Mouse (Mus musculus) hindbrain, embryonic 12.5 days (tissue): ENCODE data around the gene Hist3h2a. TPM values are rescaled to one million over a fixed set of nuclear protein-coding genes. Genes with fewer than 3 reads are reported as not detected.

ENCODE experiments used
- ATAC-seq: fragments of 200-750 bp; cut with Nextera tagmentation; 2 replicates; pipeline ENCODE4 v1.8.0; 2017; ENCODE audit warnings: moderate TSS enrichment; ENCODE audit not compliant: low FRiP score
- H3K27ac ChIP-seq: fragments of 300-500 bp; sonication (generic); 2 replicates; pipeline ENCODE4 v1.5.1; 2016; ENCODE audit warnings: mild to moderate bottlenecking
- H3K27me3 ChIP-seq: fragments of 300-500 bp; sonication (generic); 2 replicates; pipeline ENCODE4 v1.6.1; 2016; ENCODE audit warnings: mild to moderate bottlenecking
- H3K36me3 ChIP-seq: fragments of 300-500 bp; sonication (generic); 2 replicates; pipeline ENCODE4 v1.6.1; 2016; ENCODE audit warnings: mild to moderate bottlenecking
- H3K4me1 ChIP-seq: fragments of 300-500 bp; sonication (generic); 2 replicates; pipeline ENCODE4 v1.6.1; 2016
- H3K4me2 ChIP-seq: fragments of 300-500 bp; sonication (generic); replicated peaks from 2 replicates; pipeline ENCODE4 v1.6.1; 2016; ENCODE audit warnings: mild to moderate bottlenecking
- H3K4me3 ChIP-seq: fragments of 300-500 bp; sonication (generic); 2 replicates; pipeline ENCODE4 v1.5.1; 2016; ENCODE audit warnings: mild to moderate bottlenecking
- H3K9ac ChIP-seq: fragments of 300-500 bp; sonication (generic); 2 replicates; pipeline ENCODE4 v1.6.1; 2016; ENCODE audit warnings: mild to moderate bottlenecking, moderate library complexity
- H3K9me3 ChIP-seq: fragments of 300-500 bp; sonication (generic); replicated peaks from 2 replicates; pipeline ENCODE4 v1.6.1; 2016; ENCODE audit warnings: mild to moderate bottlenecking
- WGBS: fragments of 180-500 bp; shearing (Covaris S2); methylation state at CpG from one replicate; pipeline ENCODE4 v1.1.7; 2016; 5-methylcytosine and 5-hydroxymethylcytosine counted together
- polyA plus RNA-seq: library from polyadenylated mRNA; unstranded; fragments of >200 nt; fragmentation: Nextera tagmentation; extraction: Ambion mirVana; gene quantifications from 2 replicates; pipeline ENCODE4 v1.2.1, GENCODE M21; 2016

The Hist3h2a gene
- polyA plus RNA-seq, result 90.1 and 95.9 TPM in 2 replicates

DNA sequence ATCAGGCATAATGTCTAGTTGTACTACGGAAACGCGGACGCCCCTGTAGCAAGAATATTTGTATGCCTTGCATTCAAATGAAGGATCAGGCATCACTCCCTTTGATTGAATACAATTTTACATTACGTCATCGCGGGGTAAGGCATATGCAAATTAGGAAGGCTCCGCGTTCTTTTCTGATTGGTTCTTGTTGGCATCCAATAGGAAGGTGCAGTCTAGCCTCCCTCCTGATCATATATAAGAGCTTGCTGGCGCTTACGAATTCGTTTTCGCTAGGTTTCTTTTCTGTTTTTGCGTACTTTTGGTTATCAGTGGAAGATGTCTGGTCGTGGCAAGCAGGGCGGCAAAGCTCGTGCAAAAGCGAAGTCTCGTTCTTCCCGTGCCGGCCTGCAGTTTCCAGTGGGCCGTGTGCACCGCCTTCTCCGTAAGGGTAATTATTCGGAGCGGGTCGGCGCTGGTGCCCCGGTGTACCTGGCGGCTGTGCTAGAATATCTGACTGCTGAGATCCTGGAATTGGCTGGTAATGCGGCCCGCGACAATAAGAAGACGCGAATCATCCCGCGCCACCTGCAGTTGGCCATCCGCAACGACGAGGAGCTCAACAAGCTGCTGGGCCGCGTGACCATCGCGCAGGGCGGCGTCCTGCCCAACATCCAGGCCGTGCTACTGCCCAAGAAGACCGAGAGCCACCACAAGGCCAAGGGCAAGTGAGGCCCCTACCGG lies at the start of gene Hist3h2a, which contains the start of gene Trim17:
TSS of gene Hist3h2a (plus strand) at position 266 of the 723 bp plus-strand sequence.
TSS of gene Trim17 (plus strand) at position 266 of the 723 bp plus-strand sequence.
- Histone ChIP-seq H3K36me3 (0 out of 2 replicates have a peak, but pooled peaks cover 4% of the 10 kb centered on the region), H3K9ac (peak within 1 kb of the TSS; percentile 91), H3K4me3 (peak within 1 kb of the TSS; percentile 87), H3K27me3 (no peaks in the 10 kb centered on the region), H3K9me3 (no peaks in the 10 kb centered on the region), H3K4me2 (peak within 1 kb of the TSS; percentile 95), H3K27ac (peak within 1 kb of the TSS; percentile 99), H3K4me1 (peaks cover 54% of the 10 kb centered on the region)
- under 1% methylated on average over 49 of the region's 49 CpGs for WGBS
- ATAC-seq, result peak; percentile 90

DNA sequence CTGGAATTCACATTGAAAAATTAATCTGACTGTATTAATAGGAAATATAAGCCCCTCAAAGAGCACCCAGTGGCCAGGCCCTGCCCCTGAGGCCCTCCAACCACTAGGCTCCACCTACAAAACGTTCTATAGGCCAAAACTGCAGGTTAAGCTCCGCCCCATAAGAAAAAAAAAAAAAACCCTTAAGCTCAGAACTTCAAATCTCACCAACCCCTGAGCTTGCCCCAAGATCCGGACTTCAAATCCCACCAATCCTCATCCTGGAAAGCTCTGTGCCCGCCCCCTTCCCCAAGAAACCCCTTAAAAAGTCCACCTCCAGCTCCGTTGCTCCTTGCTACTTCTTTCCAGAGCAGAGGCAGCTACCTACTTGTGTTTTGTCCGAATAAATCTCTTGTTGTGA lies 49.6 kb upstream of the Hist3h2a start:
- H3K4me3 ChIP-seq, result no peak overlapping the region
- no peaks in the 10 kb centered on the region for H3K9me3 ChIP-seq
- H3K27ac ChIP-seq, result no peak overlapping the region
- 33% methylated on average over 6 of the region's 6 CpGs for WGBS
- peaks cover 16% of the 10 kb centered on the region for H3K36me3 ChIP-seq
- no peaks in the 10 kb centered on the region for H3K27me3 ChIP-seq
- no peak overlapping the region for H3K9ac ChIP-seq
- no peak for ATAC-seq
- H3K4me2 ChIP-seq, result no peak overlapping the region
- peaks cover 8% of the 10 kb centered on the region for H3K4me1 ChIP-seq

- 100% methylated on average over 1 of the region's 1 CpGs for WGBS
- no peak overlapping the region for H3K4me3 ChIP-seq
These were observed 40.7 kb upstream of the Hist3h2a start for GRCm38 (mm10) chr11:58913776-58914175.

DNA sequence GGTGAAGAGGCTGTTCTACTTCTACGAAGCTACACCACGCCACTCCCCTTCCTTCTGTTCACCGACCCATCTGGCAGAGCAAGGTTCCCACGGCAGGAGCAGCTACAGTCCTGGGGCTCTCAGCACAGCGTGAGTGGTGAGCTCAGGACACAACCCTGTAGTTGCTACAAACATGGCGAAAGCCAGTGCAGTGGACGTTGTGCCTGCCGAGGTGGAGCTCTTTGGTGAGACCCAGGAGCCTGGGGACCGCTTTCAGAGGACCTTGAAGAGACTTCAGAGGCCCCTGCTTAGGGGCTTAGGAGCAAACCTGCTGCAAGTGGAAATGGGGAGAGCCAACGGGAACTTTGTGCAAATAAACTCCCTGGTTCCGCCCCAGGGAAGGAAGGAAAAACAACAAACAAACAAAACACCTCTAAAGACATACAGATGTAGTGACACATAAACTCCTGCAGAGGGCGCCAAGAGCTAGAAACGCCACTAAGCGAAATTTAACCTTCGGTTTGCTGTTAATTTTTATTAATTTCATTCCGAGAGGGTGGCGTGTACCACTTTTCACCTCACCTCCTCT lies 39.9 kb upstream of the Hist3h2a start:
- H3K4me3 ChIP-seq, result peak overlapping the region; percentile 18
- 17% methylated on average over 17 of the region's 17 CpGs for WGBS
- ATAC-seq, result 0 out of 2 replicates have a peak, but pooled peaks have one; percentile 35
- no peaks in the 10 kb centered on the region for H3K9me3 ChIP-seq
- H3K27me3 ChIP-seq, result no peaks in the 10 kb centered on the region
- no peaks in the 10 kb centered on the region for H3K36me3 ChIP-seq
- no peak overlapping the region for H3K27ac ChIP-seq
- H3K9ac ChIP-seq, result peak overlapping the region; percentile 33
- H3K4me1 ChIP-seq, result peaks cover 4% of the 10 kb centered on the region; the same call in 1 of the 2 replicates
- H3K4me2 ChIP-seq, result peak overlapping the region; percentile 47

More at GRCm38 (mm10) chr11:58913776-58914175, 40.7 kb upstream of the Hist3h2a start:
- H3K27ac ChIP-seq, result no peak overlapping the region
- H3K27me3 ChIP-seq, result no peaks in the 10 kb centered on the region
- ATAC-seq, result no peak
- no peaks in the 10 kb centered on the region for H3K9me3 ChIP-seq
- H3K36me3 ChIP-seq, result no peaks in the 10 kb centered on the region
- H3K4me1 ChIP-seq, result peaks cover 4% of the 10 kb centered on the region; the same call in 1 of the 2 replicates
- no peak overlapping the region for H3K4me2 ChIP-seq
- no peak overlapping the region for H3K9ac ChIP-seq

- ATAC-seq, result no peak
- H3K9ac ChIP-seq, result no peak overlapping the region
- H3K27me3 ChIP-seq, result no peaks in the 10 kb centered on the region
- no peak overlapping the region for H3K27ac ChIP-seq
- 56% methylated on average over 14 of the region's 14 CpGs for WGBS
- no peaks in the 10 kb centered on the region for H3K9me3 ChIP-seq
- H3K4me2 ChIP-seq, result no peak overlapping the region
- H3K4me1 ChIP-seq, result peaks cover 4% of the 10 kb centered on the region; the same call in 1 of the 2 replicates
- H3K4me3 ChIP-seq, result no peak overlapping the region
- H3K36me3 ChIP-seq, result no peaks in the 10 kb centered on the region
These were observed 37.4 kb upstream of the Hist3h2a start for GRCm38 (mm10) chr11:58916879-58917744.

DNA sequence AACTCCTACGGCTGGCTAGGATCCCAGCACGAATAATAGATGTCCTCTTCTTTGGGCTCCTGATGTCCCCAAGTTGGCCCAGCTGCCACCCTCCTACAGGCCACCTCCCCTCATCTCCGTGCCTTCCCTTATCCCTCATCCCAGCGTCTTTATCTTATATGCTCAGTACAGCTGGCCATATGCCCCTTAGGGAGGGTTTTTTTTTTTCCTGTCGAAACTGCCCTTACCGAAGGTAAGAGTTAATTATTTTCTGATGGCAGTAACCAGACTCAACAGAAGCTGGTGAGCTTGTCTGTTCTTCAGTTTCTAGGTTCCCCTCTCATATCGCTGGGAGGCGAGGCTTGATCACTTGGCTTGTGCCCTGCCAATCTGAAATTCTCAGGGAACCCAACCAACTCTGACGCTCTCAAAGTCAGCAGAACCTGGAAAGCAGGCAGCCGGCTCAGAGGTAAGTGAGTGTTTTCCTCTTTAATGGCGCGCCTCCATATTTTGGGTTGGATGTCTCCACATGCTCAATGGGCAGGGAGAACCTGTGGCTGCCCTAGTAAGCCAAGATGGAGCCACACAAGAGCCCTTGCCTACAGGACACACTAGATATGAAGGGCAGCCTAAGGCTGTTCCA lies 36.6 kb upstream of the Hist3h2a start, which contains the start of gene Btnl10:
TSS of gene Btnl10 (plus strand) at position 164 of the 622 bp plus-strand sequence.
- Histone ChIP-seq H3K36me3 (no peaks in the 10 kb centered on the region), H3K27me3 (no peaks in the 10 kb centered on the region), H3K4me1 (peaks cover 4% of the 10 kb centered on the region; the same call in 1 of the 2 replicates), H3K9ac (no peak within 1 kb of the TSS), H3K9me3 (no peaks in the 10 kb centered on the region), H3K27ac (no peak within 1 kb of the TSS), H3K4me3 (no peak within 1 kb of the TSS), H3K4me2 (no peak within 1 kb of the TSS)
- no peak for ATAC-seq
- WGBS, result 88% methylated on average over 12 of the region's 12 CpGs

GRCm38 (mm10) chr11:58918759-58919158 lies 35.7 kb upstream of the Hist3h2a start:
- H3K36me3 ChIP-seq, result no peaks in the 10 kb centered on the region
- no peak for ATAC-seq
- no peak overlapping the region for H3K9ac ChIP-seq
- H3K27ac ChIP-seq, result no peak overlapping the region
- WGBS, result 79% methylated on average over 5 of the region's 5 CpGs
- peaks cover 4% of the 10 kb centered on the region; the same call in 1 of the 2 replicates for H3K4me1 ChIP-seq
- no peaks in the 10 kb centered on the region for H3K9me3 ChIP-seq
- H3K27me3 ChIP-seq, result no peaks in the 10 kb centered on the region
- H3K4me2 ChIP-seq, result no peak overlapping the region
- no peak overlapping the region for H3K4me3 ChIP-seq

DNA sequence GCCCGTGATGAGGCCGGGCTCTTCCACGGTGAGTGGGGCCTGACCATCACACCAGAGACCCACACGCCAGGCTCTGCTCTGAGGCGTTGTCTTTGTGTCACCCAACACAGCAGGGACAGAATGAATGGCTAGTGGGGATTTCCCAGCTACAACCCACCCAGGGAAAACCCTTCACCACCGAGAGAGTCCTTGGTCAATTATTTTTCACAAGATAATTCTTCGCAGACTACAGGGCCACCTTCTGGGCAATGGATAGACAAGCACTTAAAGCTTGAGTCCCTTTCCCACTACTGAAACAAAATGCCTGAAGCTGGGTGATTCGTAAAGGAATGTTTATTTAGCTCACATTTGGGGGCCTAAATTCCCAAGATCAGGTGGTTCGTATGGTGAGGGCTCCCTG lies 32.1 kb upstream of the Hist3h2a start:
- ATAC-seq, result no peak
- Histone ChIP-seq H3K9ac (no peak overlapping the region), H3K27me3 (no peaks in the 10 kb centered on the region), H3K9me3 (no peaks in the 10 kb centered on the region), H3K36me3 (no peaks in the 10 kb centered on the region), H3K4me3 (no peak overlapping the region), H3K4me2 (no peak overlapping the region), H3K27ac (no peak overlapping the region), H3K4me1 (no peaks in the 10 kb centered on the region)
- WGBS, result 81% methylated on average over 9 of the region's 9 CpGs

- Histone ChIP-seq H3K9ac (no peak overlapping the region), H3K9me3 (no peaks in the 10 kb centered on the region), H3K4me3 (no peak overlapping the region), H3K27ac (no peak overlapping the region), H3K27me3 (no peaks in the 10 kb centered on the region), H3K4me1 (0 out of 2 replicates have a peak, but pooled peaks cover 5% of the 10 kb centered on the region), H3K36me3 (peaks cover 10% of the 10 kb centered on the region), H3K4me2 (no peak overlapping the region)
- WGBS, result 92% methylated on average over 2 of the region's 3 CpGs
- ATAC-seq, result no peak
These were observed 27.8 kb upstream of the Hist3h2a start for GRCm38 (mm10) chr11:58926651-58927050.

- Histone ChIP-seq H3K27ac (no peak overlapping the region), H3K27me3 (no peaks in the 10 kb centered on the region), H3K9ac (no peak overlapping the region), H3K4me2 (no peak overlapping the region), H3K4me3 (no peak overlapping the region), H3K9me3 (no peaks in the 10 kb centered on the region), H3K36me3 (peaks cover 14% of the 10 kb centered on the region), H3K4me1 (0 out of 2 replicates have a peak, but pooled peaks cover 5% of the 10 kb centered on the region)
- no peak for ATAC-seq
- WGBS, result 79% methylated on average over 2 of the region's 2 CpGs
These were observed 27.4 kb upstream of the Hist3h2a start for GRCm38 (mm10) chr11:58927053-58927452.

GRCm38 (mm10) chr11:58927790-58928651 lies 26.5 kb upstream of the Hist3h2a start:
- H3K9ac ChIP-seq, result no peak overlapping the region
- no peaks in the 10 kb centered on the region for H3K27me3 ChIP-seq
- peaks cover 23% of the 10 kb centered on the region for H3K36me3 ChIP-seq
- H3K4me2 ChIP-seq, result peak overlapping the region; percentile 33
- H3K4me1 ChIP-seq, result 0 out of 2 replicates have a peak, but pooled peaks cover 5% of the 10 kb centered on the region
- H3K9me3 ChIP-seq, result no peaks in the 10 kb centered on the region
- 0 out of 2 replicates have a peak overlapping the region, but pooled peaks have one; percentile 2 for H3K4me3 ChIP-seq
- WGBS, result 39% methylated on average over 20 of the region's 20 CpGs
- H3K27ac ChIP-seq, result no peak overlapping the region
- ATAC-seq, result peak; percentile 65
